23 mouse cellular contexts compared by ENCODE assay signal in genomic region chr4:62372818-62373520, GRCm38 (mm10). TPM values are rescaled to one million over a fixed set of nuclear protein-coding genes. Genes with fewer than 3 reads are reported as not detected.
DNase-seq lines count a peak whose midpoint lies in the region; ATAC-seq and TF ChIP-seq lines count a peak whose summit lies in the region.
"Had no signal": no experiment of that assay in that cellular context is flagged by ENCODE, and none has a peak within 500 bp of the region (broad histone marks: within the 10 kb centered on the region; RNA-seq: fewer than 3 reads in every experiment).

No protein-coding gene starts in this region.

- no peaks in the 10 kb centered on the region for H3K9me3 ChIP-seq in intestine, postnatal 0 days (ENCODE audit: control insufficient read depth)
- no peaks in the 10 kb centered on the region for H3K9me3 ChIP-seq in intestine, embryonic 16.5 days (ENCODE audit: control insufficient read depth, low read length)
- no peaks in the 10 kb centered on the region for H3K9me3 ChIP-seq in liver, embryonic 12.5 days (replicated peaks)
- H3K9me3 ChIP-seq in liver, embryonic 16.5 days (replicated peaks; ENCODE audit: control insufficient read depth, low read length) = no peaks in the 10 kb centered on the region
- H3K9me3 ChIP-seq: forebrain, embryonic 13.5 days; hindbrain, embryonic 12.5 days; kidney, embryonic 15.5 days; liver, embryonic 15.5 days; megakaryocyte, embryonic 14.5 days; midbrain, embryonic 13.5 days; neural tube, embryonic 13.5 days had no signal

- TF ChIP-seq CTCF in intestine, postnatal 0 days (IDR thresholded peaks at IDR 0.05; ENCODE audit: low read depth) = no peak

- peaks cover 17% of the 10 kb centered on the region; the same call in 1 of the 2 replicates for H3K4me1 ChIP-seq in intestine, postnatal 0 days (replicated peaks; ENCODE audit: control insufficient read depth, insufficient read depth, low read length)
- H3K4me1 ChIP-seq in intestine, embryonic 16.5 days (ENCODE audit: control insufficient read depth, insufficient read depth, low read length) = peaks cover 7% of the 10 kb centered on the region; the same call in 1 of the 2 replicates
- H3K4me1 ChIP-seq in liver, embryonic 12.5 days = peaks cover 75% of the 10 kb centered on the region
- peaks cover 60% of the 10 kb centered on the region for H3K4me1 ChIP-seq in liver, embryonic 16.5 days (ENCODE audit: control insufficient read depth, low read depth, low read length)
- H3K4me1 ChIP-seq: forebrain, embryonic 13.5 days; hindbrain, embryonic 12.5 days; neural tube, embryonic 13.5 days had no signal

- no peaks in the 10 kb centered on the region for H3K36me3 ChIP-seq in intestine, postnatal 0 days (ENCODE audit: control insufficient read depth, insufficient read depth)
- no peaks in the 10 kb centered on the region for H3K36me3 ChIP-seq in intestine, embryonic 16.5 days (ENCODE audit: control insufficient read depth, insufficient read depth, low read length)
- H3K36me3 ChIP-seq in liver, embryonic 12.5 days = peaks cover 3% of the 10 kb centered on the region; the same call in 1 of the 2 replicates
- no peaks in the 10 kb centered on the region for H3K36me3 ChIP-seq in liver, embryonic 16.5 days (ENCODE audit: control insufficient read depth, insufficient read depth)
- H3K36me3 ChIP-seq: hindbrain, embryonic 12.5 days; kidney, embryonic 15.5 days; liver, embryonic 15.5 days; midbrain, embryonic 13.5 days; neural tube, embryonic 13.5 days had no signal

- no peak overlapping the region for H3K4me3 ChIP-seq in intestine, postnatal 0 days (ENCODE audit: low read depth, low read length)
- H3K4me3 ChIP-seq in intestine, embryonic 16.5 days (ENCODE audit: low read length) = no peak overlapping the region
- no peak overlapping the region for H3K4me3 ChIP-seq in liver, embryonic 12.5 days
- H3K4me3 ChIP-seq in liver, embryonic 16.5 days (ENCODE audit: low read depth, low read length) = no peak overlapping the region
- H3K4me3 ChIP-seq: forebrain, embryonic 13.5 days; hindbrain, embryonic 12.5 days; kidney, embryonic 15.5 days; layer of hippocampus, adult 2 months; liver, embryonic 15.5 days; megakaryocyte, embryonic 14.5 days; midbrain, embryonic 13.5 days; neural tube, embryonic 13.5 days had no signal

- no peak overlapping the region for H3K4me2 ChIP-seq in intestine, postnatal 0 days (replicated peaks; ENCODE audit: low read depth)
- no peak overlapping the region for H3K4me2 ChIP-seq in intestine, embryonic 16.5 days (ENCODE audit: low read depth, low read length)
- peak overlapping the region; percentile 28 for H3K4me2 ChIP-seq in liver, embryonic 12.5 days
- H3K4me2 ChIP-seq in liver, embryonic 16.5 days (ENCODE audit: low read depth, low read length) = no peak overlapping the region
- H3K4me2 ChIP-seq: forebrain, embryonic 13.5 days; heart, embryonic 11.5 days; hindbrain, embryonic 12.5 days; kidney, embryonic 15.5 days; liver, embryonic 15.5 days; midbrain, embryonic 13.5 days; neural tube, embryonic 13.5 days had no signal

- WGBS in intestine, postnatal 0 days = 73% methylated on average over 9 of the region's 9 CpGs
- WGBS in intestine, embryonic 16.5 days = 84% methylated on average over 9 of the region's 9 CpGs
- 43% methylated on average over 9 of the region's 9 CpGs for whole genome bisulfite sequencing in liver, embryonic 12.5 days (ENCODE audit: insufficient replicate concordance)
- WGBS in liver, embryonic 16.5 days (ENCODE audit: insufficient replicate concordance) = 38% methylated on average over 9 of the region's 9 CpGs

- no peak for DNase-seq in left cerebral cortex, adult 11 months (ENCODE audit: low spot score)
- DNase-seq: B cell, adult 2 months; cerebellum, adult 9-10 months; cerebellum, postnatal 36 days; gastrocnemius, postnatal 14 days; heart, postnatal 36 days; lung, postnatal 36 days; right cerebral cortex, postnatal 4 days had no signal

- ATAC-seq in intestine, postnatal 0 days = no peak
- ATAC-seq in intestine, embryonic 16.5 days = no peak
- ATAC-seq in liver, embryonic 12.5 days = peak; percentile 34
- ATAC-seq in liver, embryonic 16.5 days (ENCODE audit: low read depth) = peak; percentile 31; the same call in 1 of the 2 replicates
- no peak for ATAC-seq in CD4-positive, CD25-positive, alpha-beta regulatory T cell, adult 4 months
- ATAC-seq: forebrain, embryonic 13.5 days; midbrain, embryonic 13.5 days had no signal

- peak overlapping the region; percentile 46 for H3K27ac ChIP-seq in intestine, postnatal 0 days (ENCODE audit: low read depth, low read length)
- H3K27ac ChIP-seq in intestine, embryonic 16.5 days (ENCODE audit: low read length) = no peak overlapping the region
- H3K27ac ChIP-seq in liver, embryonic 12.5 days = peak overlapping the region; percentile 46
- peak overlapping the region; percentile 40 for H3K27ac ChIP-seq in liver, embryonic 16.5 days (ENCODE audit: low read length)
- H3K27ac ChIP-seq: forebrain, embryonic 13.5 days; hindbrain, embryonic 12.5 days; kidney, embryonic 15.5 days; layer of hippocampus, adult 2 months; midbrain, embryonic 13.5 days; neural tube, embryonic 13.5 days had no signal

- no peak overlapping the region for H3K9ac ChIP-seq in intestine, postnatal 0 days (ENCODE audit: low read depth, low read length)
- no peak overlapping the region for H3K9ac ChIP-seq in intestine, embryonic 16.5 days (ENCODE audit: low read depth, low read length)
- H3K9ac ChIP-seq in liver, embryonic 12.5 days = no peak overlapping the region
- H3K9ac ChIP-seq in liver, embryonic 16.5 days (ENCODE audit: low read depth, low read length) = no peak overlapping the region
- H3K9ac ChIP-seq: forebrain, embryonic 13.5 days; hindbrain, embryonic 12.5 days; kidney, embryonic 15.5 days; liver, embryonic 15.5 days; midbrain, embryonic 13.5 days; neural tube, embryonic 13.5 days had no signal

- H3K27me3 ChIP-seq in intestine, postnatal 0 days (replicated peaks; ENCODE audit: control insufficient read depth, insufficient read depth, low read length) = no peaks in the 10 kb centered on the region
- no peaks in the 10 kb centered on the region for H3K27me3 ChIP-seq in intestine, embryonic 16.5 days (replicated peaks; ENCODE audit: control insufficient read depth, insufficient read depth, low read length)
- H3K27me3 ChIP-seq in liver, embryonic 12.5 days (replicated peaks) = no peaks in the 10 kb centered on the region
- no peaks in the 10 kb centered on the region for H3K27me3 ChIP-seq in liver, embryonic 16.5 days (ENCODE audit: control insufficient read depth, insufficient read depth, low read depth, low read length)
- H3K27me3 ChIP-seq: CH12.LX; forebrain, embryonic 13.5 days; hindbrain, embryonic 12.5 days; kidney, embryonic 15.5 days; liver, embryonic 15.5 days; megakaryocyte, embryonic 14.5 days; midbrain, embryonic 13.5 days; neural tube, embryonic 13.5 days had no signal

RNA-seq across cellular contexts. Expression of gene Slc31a1, which starts 12.4 kb away (rescaled TPM):
- 133 and 150 TPM in 2 replicates for polyA plus RNA-seq in intestine, postnatal 0 days (2015; fragmentation: Nextera tagmentation; extraction: Ambion mirVana)
- polyA plus RNA-seq in intestine, embryonic 16.5 days (2015; fragmentation: Nextera tagmentation; extraction: Ambion mirVana) = 127 and 149 TPM in 2 replicates
- polyA plus RNA-seq in liver, embryonic 12.5 days (2016; fragmentation: Nextera tagmentation; extraction: Ambion mirVana) = 45.8 and 45.9 TPM in 2 replicates
- 60.4 and 63.7 TPM in 2 replicates for polyA plus RNA-seq in liver, embryonic 16.5 days (2015; fragmentation: Nextera tagmentation; extraction: Ambion mirVana)
- polyA plus RNA-seq in CD4-positive, CD25-positive, alpha-beta regulatory T cell, adult 4 months (2017; shearing (Covaris generic)) = 10 to 100 TPM in 1 of 2 experiments, 1 to 10 TPM in 1; 7.3 to 11.7 TPM

RNA-seq across cellular contexts. Expression of gene Fkbp15, which starts 12.6 kb away (rescaled TPM):
- polyA plus RNA-seq in intestine, postnatal 0 days (2015; fragmentation: Nextera tagmentation; extraction: Ambion mirVana) = 16.9 and 18.3 TPM in 2 replicates
- 24.3 and 27.9 TPM in 2 replicates for polyA plus RNA-seq in intestine, embryonic 16.5 days (2015; fragmentation: Nextera tagmentation; extraction: Ambion mirVana)
- polyA plus RNA-seq in liver, embryonic 12.5 days (2016; fragmentation: Nextera tagmentation; extraction: Ambion mirVana) = 18.6 and 21.1 TPM in 2 replicates
- polyA plus RNA-seq in liver, embryonic 16.5 days (2015; fragmentation: Nextera tagmentation; extraction: Ambion mirVana) = 14.5 and 15.9 TPM in 2 replicates
- polyA plus RNA-seq in CD4-positive, CD25-positive, alpha-beta regulatory T cell, adult 4 months (2017; shearing (Covaris generic)) = 10 to 100 TPM; 41.5 to 49.5 TPM

RNA-seq across cellular contexts. Expression of gene Cdc26, which starts 35.5 kb away (rescaled TPM):
- 72.5 and 73.7 TPM in 2 replicates for polyA plus RNA-seq in intestine, postnatal 0 days (2015; fragmentation: Nextera tagmentation; extraction: Ambion mirVana)
- polyA plus RNA-seq in intestine, embryonic 16.5 days (2015; fragmentation: Nextera tagmentation; extraction: Ambion mirVana) = 106 and 122 TPM in 2 replicates
- 94.4 and 95.5 TPM in 2 replicates for polyA plus RNA-seq in liver, embryonic 12.5 days (2016; fragmentation: Nextera tagmentation; extraction: Ambion mirVana)
- 52.4 and 55.5 TPM in 2 replicates for polyA plus RNA-seq in liver, embryonic 16.5 days (2015; fragmentation: Nextera tagmentation; extraction: Ambion mirVana)
- 10 to 100 TPM; 72.0 to 90.4 TPM for polyA plus RNA-seq in CD4-positive, CD25-positive, alpha-beta regulatory T cell, adult 4 months (2017; shearing (Covaris generic))

RNA-seq across cellular contexts. Expression of gene Prpf4, which starts 35.6 kb away (rescaled TPM):
- polyA plus RNA-seq in intestine, postnatal 0 days (2015; fragmentation: Nextera tagmentation; extraction: Ambion mirVana) = 6.9 and 8.0 TPM in 2 replicates
- polyA plus RNA-seq in intestine, embryonic 16.5 days (2015; fragmentation: Nextera tagmentation; extraction: Ambion mirVana) = 14.3 and 15.9 TPM in 2 replicates
- 18.5 and 18.8 TPM in 2 replicates for polyA plus RNA-seq in liver, embryonic 12.5 days (2016; fragmentation: Nextera tagmentation; extraction: Ambion mirVana)
- polyA plus RNA-seq in liver, embryonic 16.5 days (2015; fragmentation: Nextera tagmentation; extraction: Ambion mirVana) = 8.4 and 9.8 TPM in 2 replicates
- 10 to 100 TPM; 20.3 to 28.5 TPM for polyA plus RNA-seq in CD4-positive, CD25-positive, alpha-beta regulatory T cell, adult 4 months (2017; shearing (Covaris generic))

Comparison
In these comparisons a context has a peak if more than half of its experiments do, and no peak if none do; other contexts are left out.
1. ATAC-seq: peak in liver, embryonic 12.5 days (single experiment) and liver, embryonic 16.5 days (single experiment); none in intestine, postnatal 0 days (single experiment), intestine, embryonic 16.5 days (single experiment) and CD4-positive, CD25-positive, alpha-beta regulatory T cell, adult 4 months (single experiment).